Mouse (Mus musculus) thymus, postnatal 14 days (tissue): ENCODE measurements around the gene Rbms2.
"Not testable (repeated sequence)": the region's sequence is repeated elsewhere in the genome, so short reads cannot be mapped to it uniquely, and the experiment has no call there.

ENCODE experiments used
- DNase-seq: peaks from one replicate; pipeline ENCODE4 v3.0.0; 2021

Gene Rbms2

DNA sequence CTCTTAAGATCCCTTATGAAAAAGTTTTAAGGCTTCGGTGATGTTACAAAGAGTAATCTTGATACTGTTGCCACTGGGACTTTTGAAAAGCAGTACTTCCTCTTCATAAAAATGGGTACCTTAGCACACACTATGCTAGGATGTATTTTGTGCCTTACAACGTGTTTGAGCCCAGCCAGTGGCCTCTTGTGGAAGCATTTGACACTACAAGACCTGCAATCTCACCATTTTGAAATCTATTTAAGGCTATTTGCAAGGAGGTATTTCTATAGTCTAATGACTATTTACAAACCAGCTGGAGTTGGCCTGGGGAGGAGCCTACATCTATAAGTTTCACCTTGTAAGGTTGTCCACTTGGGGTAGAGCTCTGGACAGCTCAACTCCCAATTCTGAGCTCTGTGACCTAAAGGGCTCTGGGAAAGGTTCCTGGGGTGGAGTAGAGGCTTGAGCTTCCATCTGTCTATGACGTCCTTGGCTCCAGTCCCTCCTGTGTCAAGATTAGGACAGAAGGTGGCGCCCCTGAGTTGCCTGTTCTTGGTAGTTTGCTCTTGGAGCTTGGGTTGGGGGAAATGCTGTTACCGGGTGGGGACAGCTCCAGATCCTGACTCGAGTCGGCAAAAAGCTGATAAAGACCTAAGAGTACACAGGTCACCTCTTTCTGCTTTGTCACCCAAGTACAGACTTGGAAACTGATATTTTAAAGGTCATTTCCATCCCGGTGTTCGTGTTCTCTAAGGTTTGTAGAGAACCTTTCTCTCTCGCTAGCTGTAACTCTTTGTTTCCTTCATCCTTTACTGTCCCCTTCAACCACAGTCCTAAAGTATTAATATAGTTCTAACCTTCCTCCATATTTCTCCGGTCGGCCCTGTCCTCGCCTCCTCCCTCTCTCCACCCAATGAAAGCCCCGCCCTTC, 89.2 kb downstream of the Rbms2 start:
- DNase-seq: peak; percentile 93

DNA sequence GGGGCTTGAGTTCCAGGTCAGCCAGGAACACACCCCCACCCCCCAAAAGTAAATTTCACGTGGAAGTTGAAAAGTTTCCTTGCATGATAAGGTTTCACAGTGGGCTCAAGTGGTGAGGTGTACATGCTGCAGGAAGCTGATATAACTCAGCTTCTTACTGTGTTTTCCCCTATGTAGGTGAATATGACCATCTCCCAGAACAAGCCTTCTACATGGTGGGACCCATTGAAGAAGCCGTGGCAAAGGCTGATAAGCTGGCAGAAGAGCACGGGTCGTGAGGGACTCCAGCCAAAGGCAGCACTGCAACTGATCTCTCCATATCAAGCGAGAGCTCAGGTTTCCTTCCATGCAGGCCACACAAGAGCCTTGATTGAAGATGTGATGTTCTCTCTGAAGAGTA, 90.3 kb downstream of the Rbms2 start:
- DNase-seq: no peak

DNA sequence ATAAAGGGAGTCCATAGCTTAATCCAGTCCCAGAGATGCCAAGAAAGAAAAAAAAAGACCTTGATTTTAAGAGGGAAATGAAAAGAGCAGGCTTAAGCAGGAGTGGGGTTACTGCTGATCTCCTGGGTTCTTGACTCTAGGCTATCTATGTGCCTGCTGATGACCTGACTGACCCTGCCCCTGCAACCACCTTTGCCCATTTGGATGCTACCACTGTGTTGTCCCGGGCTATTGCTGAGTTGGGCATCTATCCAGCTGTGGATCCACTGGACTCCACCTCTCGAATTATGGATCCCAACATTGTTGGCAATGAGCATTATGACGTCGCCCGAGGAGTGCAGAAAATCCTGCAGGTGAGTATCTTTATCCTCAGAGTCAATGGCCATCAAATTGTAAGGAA, 91.9 kb downstream of the Rbms2 start:
- no peak for DNase-seq

DNA sequence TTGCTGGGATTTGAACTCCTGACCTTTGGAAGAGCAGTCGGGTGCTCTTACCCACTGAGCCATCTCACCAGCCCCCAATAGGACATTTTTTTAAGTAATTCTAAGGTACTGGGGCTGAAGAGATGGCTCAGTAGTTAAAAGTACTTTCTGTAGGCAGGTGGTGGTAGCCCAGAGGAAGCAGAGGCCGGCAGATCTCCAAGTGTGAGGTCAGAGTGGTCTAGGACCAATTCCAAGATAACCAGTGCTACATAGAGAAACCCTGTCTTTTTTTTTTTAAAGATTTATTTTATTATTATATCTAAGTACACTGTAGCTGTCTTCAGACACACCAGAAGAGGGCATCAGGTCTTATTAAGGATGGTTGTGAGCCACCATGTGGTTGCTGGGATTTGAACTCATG, 92.9 kb downstream of the Rbms2 start:
- not testable (repeated sequence) for DNase-seq

DNA sequence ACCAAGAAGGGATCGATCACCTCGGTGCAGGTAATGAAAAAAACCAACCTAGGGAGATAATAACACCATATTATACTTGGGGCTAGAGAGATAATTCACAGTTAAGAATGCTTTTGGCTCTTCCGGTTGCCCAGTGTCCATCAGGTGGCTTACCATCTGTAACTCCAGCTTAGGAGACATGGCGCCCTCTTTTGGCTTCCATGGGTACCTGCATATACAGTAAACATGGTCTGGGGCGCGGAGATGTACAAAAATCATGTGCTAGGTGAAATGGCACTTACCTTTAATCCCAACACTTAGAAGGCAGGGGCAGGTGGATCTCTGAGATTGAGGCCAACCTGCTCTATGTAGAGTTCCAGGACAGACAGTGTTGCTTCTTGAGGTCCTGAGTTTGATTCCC, 93.7 kb downstream of the Rbms2 start:
- DNase-seq: peak; percentile 52

DNA sequence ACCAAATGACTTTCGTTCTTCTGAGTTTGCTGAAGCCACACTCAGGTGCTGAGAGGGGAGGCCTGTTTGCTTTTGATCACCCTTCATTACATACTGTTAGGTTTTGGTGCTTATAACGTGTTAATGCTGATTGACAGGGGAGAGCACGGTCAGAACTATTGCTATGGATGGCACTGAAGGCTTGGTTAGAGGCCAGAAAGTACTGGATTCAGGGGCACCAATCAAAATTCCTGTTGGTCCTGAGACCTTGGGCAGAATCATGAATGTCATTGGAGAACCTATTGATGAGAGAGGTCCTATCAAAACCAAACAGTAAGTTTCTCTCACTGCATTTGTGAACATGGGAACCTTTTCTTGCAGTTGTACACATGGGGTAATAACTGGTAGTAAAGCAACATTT, 95.9 kb downstream of the Rbms2 start:
- no peak for DNase-seq

DNA sequence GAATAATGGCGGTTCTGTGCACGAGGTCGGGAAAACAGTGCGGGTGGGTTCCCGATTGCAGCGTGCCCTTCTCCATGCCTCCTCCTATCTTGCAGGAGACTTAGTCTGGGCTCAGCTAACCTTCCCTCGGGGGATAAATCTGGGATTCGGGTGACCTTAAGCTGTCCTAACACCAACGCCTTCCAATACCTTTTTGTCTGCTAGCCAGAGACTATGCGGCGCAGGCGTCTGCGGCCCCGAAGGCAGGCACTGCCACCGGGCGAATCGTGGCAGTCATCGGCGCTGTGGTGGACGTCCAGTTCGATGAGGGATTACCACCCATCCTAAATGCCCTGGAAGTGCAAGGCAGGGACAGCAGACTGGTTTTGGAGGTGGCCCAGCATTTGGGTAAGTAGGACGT, 96.4 kb downstream of the Rbms2 start:
- DNase-seq: peak; percentile 42

DNA sequence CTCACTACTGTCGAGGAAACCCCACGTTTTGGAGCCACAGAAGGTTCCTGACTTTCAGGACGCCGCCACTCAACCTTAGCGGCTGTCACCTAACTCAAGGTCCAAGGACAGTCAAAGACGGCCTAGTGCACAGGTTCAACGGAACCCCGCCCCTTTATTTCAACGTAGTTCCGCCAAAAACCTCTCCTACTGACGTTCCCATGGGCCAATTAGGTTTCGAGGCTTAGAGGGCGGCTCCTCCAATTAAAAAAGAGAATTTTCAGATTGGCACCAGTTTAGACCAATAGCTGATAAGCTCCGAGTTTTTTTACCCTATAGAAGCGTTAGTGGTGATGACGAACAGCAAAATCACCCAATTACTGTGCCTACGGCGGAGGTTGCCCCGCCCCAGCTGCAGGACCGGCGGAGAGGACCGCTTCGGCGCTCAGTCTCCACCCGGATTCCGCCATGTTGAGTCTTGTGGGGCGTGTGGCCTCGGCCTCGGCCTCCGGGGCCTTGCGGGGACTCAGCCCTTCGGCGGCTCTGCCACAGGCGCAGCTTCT, 97.1 kb downstream of the Rbms2 start, which contains the start of gene Atp5b:
Atp5b (plus strand) TSS at position 394 of the 542 bp plus-strand sequence.
- peak; percentile 98 for DNase-seq

DNA sequence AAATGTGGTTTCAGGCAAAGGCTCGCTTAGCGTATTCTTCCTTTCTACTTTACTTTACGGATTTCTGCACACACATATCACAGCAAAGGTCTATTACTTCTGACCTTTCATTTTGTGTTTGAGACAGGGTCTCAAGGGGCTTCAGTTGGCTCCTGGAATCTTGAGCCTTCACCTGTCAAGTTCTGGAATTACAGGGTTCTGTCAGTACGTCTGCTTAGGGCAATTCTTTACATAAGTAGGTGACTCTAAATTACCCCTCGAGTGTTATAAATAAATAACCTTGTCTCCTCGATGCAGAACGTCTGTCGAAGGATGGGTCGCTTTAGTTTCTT, 97.7 kb downstream of the Rbms2 start:
- DNase-seq: no peak

DNA sequence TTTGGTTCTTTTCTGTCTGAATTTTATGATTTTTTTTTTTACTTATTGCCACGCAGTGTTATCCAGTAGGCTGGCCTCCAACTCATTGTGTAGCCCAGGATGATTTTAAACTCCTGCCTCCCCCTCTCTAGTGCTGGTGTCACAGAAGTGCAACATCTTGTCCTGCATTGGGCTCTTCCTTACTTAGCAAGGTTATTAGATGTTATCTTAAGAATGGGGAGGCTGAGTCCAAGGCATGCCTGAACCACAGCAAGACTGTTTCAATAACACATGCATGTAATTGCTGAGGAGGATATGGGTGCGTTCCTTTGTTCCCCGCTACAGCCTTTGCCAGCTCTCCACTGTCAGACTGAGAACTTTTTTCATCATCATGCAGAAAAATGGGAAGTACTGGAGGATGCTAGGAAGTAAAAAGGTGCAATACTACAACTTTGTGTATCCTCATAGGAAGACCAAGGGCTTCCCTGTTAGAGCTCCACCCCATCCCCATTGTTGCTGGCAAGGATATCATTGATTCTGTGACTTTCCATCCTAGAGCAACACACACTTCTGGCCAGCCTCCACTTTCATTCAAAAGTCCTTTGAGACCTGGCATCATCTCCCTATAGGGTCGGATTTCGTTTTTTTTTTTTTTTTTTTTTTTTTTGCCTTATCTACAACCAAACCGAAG, 98.2 kb downstream of the Rbms2 start:
- no peak for DNase-seq
